Mouse (Mus musculus) CH12.LX (cell line): ENCODE measurements around the gene Specc1l. TPM values are rescaled to one million over a fixed set of nuclear protein-coding genes. Genes with fewer than 3 reads are reported as not detected.

ENCODE experiments used
- DNase-seq: peaks from one replicate; pipeline ENCODE4 v3.0.0-alpha.2; 2013; ENCODE audit errors: extremely low read depth
- H3K27ac ChIP-seq: 2 replicates; pipeline ENCODE4 v1.5.1; 2012; ENCODE audit warnings: low read depth, mild to moderate bottlenecking, control low read depth, moderate library complexity; ENCODE audit not compliant: insufficient read depth
- H3K27me3 ChIP-seq: replicated peaks from 2 replicates; pipeline ENCODE3; 2012; ENCODE audit warnings: inconsistent platforms
- H3K36me3 ChIP-seq, 2 experiments: replicated peaks in 1 of 2; 2 replicates each; pipeline versions ENCODE3 to v1.6.1; 2012; ENCODE audit warnings: inconsistent platforms in 1 of 2, low read length in 1 of 2, mild to moderate bottlenecking in 1 of 2, mixed read lengths in 1 of 2, moderate library complexity in 1 of 2; ENCODE audit not compliant: control insufficient read depth in 1 of 2, insufficient read depth in 1 of 2
- H3K4me1 ChIP-seq, 2 experiments: 2 replicates each; pipeline ENCODE4 v1.6.1; 2012; ENCODE audit warnings: inconsistent platforms in 1 of 2, moderate library complexity in 1 of 2; ENCODE audit not compliant: insufficient read depth in 2 of 2, control insufficient read depth in 1 of 2
- H3K4me2 ChIP-seq: 2 replicates; pipeline ENCODE4 v1.6.1; 2012; ENCODE audit warnings: low read depth, mild to moderate bottlenecking, control low read depth; ENCODE audit not compliant: poor library complexity, insufficient read depth, severe bottlenecking
- H3K4me3 ChIP-seq, 3 experiments: fragments of 150-350 bp in 1 of 3; sonication (generic) in 1 of 3; replicated peaks in 1 of 3; 2 replicates each; pipeline versions ENCODE3 to v1.5.1; 2011 to 2012; ENCODE audit warnings: low read depth in 2 of 3, low read length in 2 of 3, mild to moderate bottlenecking in 2 of 3, moderate library complexity in 2 of 3, control low read depth in 1 of 3, improper control_type of control experiment in 1 of 3, inconsistent platforms in 1 of 3, mixed read lengths in 1 of 3; ENCODE audit not compliant: poor library complexity in 1 of 3
- H3K79me2 ChIP-seq: replicated peaks from 2 replicates; pipeline ENCODE4 v1.6.1; 2012; ENCODE audit warnings: mild to moderate bottlenecking, moderate library complexity; ENCODE audit not compliant: control insufficient read depth, poor library complexity, insufficient read depth, severe bottlenecking; ENCODE audit errors: extremely low read depth
- H3K9ac ChIP-seq: 2 replicates; pipeline ENCODE4 v1.6.1; 2012; ENCODE audit warnings: low read depth, mild to moderate bottlenecking, control low read depth, moderate library complexity; ENCODE audit not compliant: insufficient read depth
- H3K9me3 ChIP-seq: replicated peaks from 2 replicates; pipeline ENCODE3; 2012; ENCODE audit warnings: low read length, inconsistent platforms, mixed read lengths
- BHLHE40 ChIP-seq: IDR thresholded peaks from 2 replicates; pipeline ENCODE4 v1.6.1; 2011; ENCODE audit warnings: mild to moderate bottlenecking, low read depth, low read length, improper control_type of control experiment
- CTCF ChIP-seq, 2 experiments: IDR thresholded peaks in 1 of 2; conservative IDR thresholded peaks in 1 of 2; 2 replicates each; pipeline ENCODE4 v1.5.1; 2011 to 2012; ENCODE audit warnings: low read depth in 2 of 2, low read length in 2 of 2, improper control_type of control experiment in 1 of 2, inconsistent platforms in 1 of 2, mild to moderate bottlenecking in 1 of 2, moderate library complexity in 1 of 2
- ELF1 ChIP-seq: IDR thresholded peaks from 2 replicates; pipeline ENCODE4 v1.6.1; 2014; ENCODE audit warnings: low read depth, mild to moderate bottlenecking, inconsistent platforms, low read length, improper control_type of control experiment
- EP300 ChIP-seq: IDR thresholded peaks from 2 replicates; pipeline ENCODE4 v1.6.1; 2011; ENCODE audit warnings: low read length, improper control_type of control experiment
- HCFC1 ChIP-seq: IDR thresholded peaks from 2 replicates; pipeline ENCODE4 v1.6.1; 2012; ENCODE audit warnings: low read depth, mild to moderate bottlenecking, inconsistent platforms, low read length, improper control_type of control experiment
- IRF4 ChIP-seq: IDR thresholded peaks from 2 replicates; pipeline ENCODE4 v1.6.1; 2014; ENCODE audit warnings: low read depth, mild to moderate bottlenecking, inconsistent platforms, low read length, improper control_type of control experiment
- MAFK ChIP-seq: IDR thresholded peaks from 2 replicates; pipeline ENCODE4 v1.6.1; 2011; ENCODE audit warnings: low read length, improper control_type of control experiment; ENCODE audit not compliant: insufficient replicate concordance
- MEF2A ChIP-seq: IDR thresholded peaks from 2 replicates; pipeline ENCODE4 v1.6.1; 2014; ENCODE audit warnings: low read depth, mild to moderate bottlenecking, inconsistent platforms, low read length, improper control_type of control experiment, borderline replicate concordance
- NELFE ChIP-seq: IDR thresholded peaks from 2 replicates; pipeline ENCODE4 v1.6.1; 2011; ENCODE audit warnings: low read depth, low read length, improper control_type of control experiment
- NRF1 ChIP-seq: IDR thresholded peaks from 2 replicates; pipeline ENCODE4 v1.6.1; 2014; ENCODE audit warnings: low read depth, mild to moderate bottlenecking, inconsistent platforms, low read length, improper control_type of control experiment, moderate library complexity
- PAX5 ChIP-seq: IDR thresholded peaks from 2 replicates; pipeline ENCODE4 v1.6.1; 2012; ENCODE audit warnings: low read length, inconsistent platforms, mixed read lengths
- POLR2AphosphoS2 ChIP-seq: IDR thresholded peaks from 2 replicates; pipeline ENCODE4 v1.6.1; 2011; ENCODE audit warnings: low read depth, low read length, improper control_type of control experiment
- RAD21 ChIP-seq: IDR thresholded peaks from 2 replicates; pipeline ENCODE4 v1.6.1; 2011; ENCODE audit warnings: low read depth, mild to moderate bottlenecking, low read length, improper control_type of control experiment, moderate library complexity
- RCOR1 ChIP-seq: conservative IDR thresholded peaks from 2 replicates; pipeline ENCODE4 v1.6.1; 2012; ENCODE audit warnings: low read depth, mild to moderate bottlenecking, inconsistent platforms, low read length, improper control_type of control experiment
- SMC3 ChIP-seq: IDR thresholded peaks from 2 replicates; pipeline ENCODE4 v1.6.1; 2011; ENCODE audit warnings: low read depth, low read length, improper control_type of control experiment
- USF2 ChIP-seq: conservative IDR thresholded peaks from 2 replicates; pipeline ENCODE4 v1.6.1; 2011; ENCODE audit warnings: low read depth, low read length, improper control_type of control experiment
- ZC3H11A ChIP-seq: IDR thresholded peaks from 2 replicates; pipeline ENCODE4 v1.6.1; 2012; ENCODE audit warnings: low read depth, mild to moderate bottlenecking, inconsistent platforms, low read length, improper control_type of control experiment
- dilution Hi-C: fragments of 300-500 bp; cut with MboI; formaldehyde crosslinking; loops from 2 replicates; pipeline ENCODE4 v1.14.3; 2020; ENCODE audit warnings: low sequenced_read_pairs; ENCODE audit not compliant: extremely low pct_unique_long_range_greater_than_20kb, extremely low pct_ligation_motif_present
- in situ Hi-C: fragments of 300-500 bp; cut with MboI; formaldehyde crosslinking; loops from 3 replicates; pipeline ENCODE4 v1.14.3; 2019; ENCODE audit warnings: low sequenced_read_pairs, low pct_ligation_motif_present, low pct_unique_long_range_greater_than_20kb, mixed read lengths
- polyA plus RNA-seq: library from polyadenylated mRNA; unstranded; fragments of >175 nt; gene quantifications from 2 replicates; pipeline ENCODE4 v1.2.1, GENCODE M21; 2012; ENCODE audit warnings: low read depth; ENCODE audit not compliant: insufficient read length
- total RNA-seq, 2 experiments: library from RNA; depleted of rRNA; stranded (reverse); fragments of 300-350 nt in 1 of 2; fragments of >200 nt in 1 of 2; gene quantifications; 2 replicates each; pipeline ENCODE4 v1.2.3; 2012 to 2014

Gene Specc1l
- total and polyA plus RNA-seq, 3 experiments = 18.6 to 25.1 (median 21.1) TPM

GRCm38 (mm10) chr10:75251011-75251410 lies 39.1 kb downstream of the Specc1l start:
- H3K27me3 ChIP-seq = no peaks in the 10 kb centered on the region
- H3K79me2 ChIP-seq = 0 out of 2 replicates have a peak, but pooled peaks cover 3% of the 10 kb centered on the region
- dilution Hi-C loops (no loop called here), in situ Hi-C loops (loop anchor here (5.0 kb wide), 1 partner anchor 69 kb away; no protein-coding TSS in a partner anchor)
- no peak overlapping the region for H3K27ac ChIP-seq
- no peaks in the 10 kb centered on the region for H3K9me3 ChIP-seq
- no peak overlapping the region for H3K4me3 ChIP-seq
- no peak overlapping the region for H3K9ac ChIP-seq
- peaks cover 32 to 69% of the 10 kb centered on the region in 2 experiments for H3K36me3 ChIP-seq
- peaks cover 0 to 8% of the 10 kb centered on the region in 2 experiments; a peak in 2 of 4 replicates for H3K4me1 ChIP-seq
- no peak overlapping the region for H3K4me2 ChIP-seq
- DNase-seq = peak; percentile 15
- TF ChIP-seq RAD21 (peak; percentile 74), ELF1 (no peak), ZC3H11A (peak; percentile 9; the same call in 1 of the 2 replicates), MEF2A (no peak), CTCF (conservative IDR thresholded peaks at IDR 0.05 in 1 of 2, IDR thresholded peaks at IDR 0.05 in 1 of 2; ENCODE audit: low read depth in 2 of 2, low read length in 2 of 2) (peak in 1 of 2 experiments; percentile 73; a peak in 2 of 4 replicates), EP300 (no peak), SMC3 (peak; percentile 73)

- Histone ChIP-seq H3K4me3 (no peak overlapping the region), H3K36me3 (peaks cover 24 to 65% of the 10 kb centered on the region in 2 experiments), H3K27ac (no peak overlapping the region), H3K4me1 (peaks cover 0 to 17% of the 10 kb centered on the region in 2 experiments; a peak in 2 of 4 replicates), H3K9me3 (no peaks in the 10 kb centered on the region), H3K79me2 (0 out of 2 replicates have a peak, but pooled peaks cover 3% of the 10 kb centered on the region), H3K9ac (no peak overlapping the region), H3K27me3 (no peaks in the 10 kb centered on the region), H3K4me2 (no peak overlapping the region)
- DNase-seq = no peak
- in situ Hi-C loops = loop anchor here (5.0 kb wide), 1 partner anchor 70 kb away; no protein-coding TSS in a partner anchor
- dilution Hi-C loops = no loop called here
- no peak for TF ChIP-seq RCOR1
- TF ChIP-seq CTCF (conservative IDR thresholded peaks at IDR 0.05 in 1 of 2, IDR thresholded peaks at IDR 0.05 in 1 of 2; ENCODE audit: low read depth in 2 of 2, low read length in 2 of 2) = peak in 1 of 2 experiments; percentile 16; a peak in 1 of 4 replicates
- no peak; the same call in none of the 2 replicates for TF ChIP-seq RAD21
These were observed 40.6 kb downstream of the Specc1l start for GRCm38 (mm10) chr10:75252301-75253022.

GRCm38 (mm10) chr10:75255091-75255490 lies 43.2 kb downstream of the Specc1l start:
- DNase-seq = peak; percentile 62
- peaks cover 16 to 56% of the 10 kb centered on the region in 2 experiments for H3K36me3 ChIP-seq

More at GRCm38 (mm10) chr10:75255091-75255490, 43.2 kb downstream of the Specc1l start:
- in situ Hi-C loops = no loop called here
- TF ChIP-seq HCFC1 = no peak
- no peak for TF ChIP-seq NRF1
- TF ChIP-seq USF2 = no peak
- no peak for TF ChIP-seq NELFE
- TF ChIP-seq IRF4 = 0 out of 2 replicates have a peak, but pooled peaks have one; percentile 45
- no peak for TF ChIP-seq POLR2AphosphoS2
- TF ChIP-seq BHLHE40 = no peak
- TF ChIP-seq ZC3H11A = peak; percentile 36; the same call in 1 of the 2 replicates
- no peak for TF ChIP-seq PAX5
- TF ChIP-seq CTCF (conservative IDR thresholded peaks at IDR 0.05 in 1 of 2, IDR thresholded peaks at IDR 0.05 in 1 of 2; ENCODE audit: low read depth in 2 of 2, low read length in 2 of 2) = peak in 1 of 2 experiments; percentile 78; a peak in 3 of 4 replicates
- TF ChIP-seq ELF1 = 0 out of 2 replicates have a peak, but pooled peaks have one; percentile 24
- TF ChIP-seq RAD21 = peak; percentile 74
- TF ChIP-seq MAFK = no peak
- peak; percentile 82 for TF ChIP-seq SMC3
- no peak for TF ChIP-seq EP300
- TF ChIP-seq, all 38 proteins: peak for 6
- no peak overlapping the region for H3K9ac ChIP-seq
- H3K9me3 ChIP-seq = no peaks in the 10 kb centered on the region
- peaks cover 0 to 39% of the 10 kb centered on the region in 2 experiments; a peak in 2 of 4 replicates for H3K4me1 ChIP-seq
- H3K27me3 ChIP-seq = no peaks in the 10 kb centered on the region
- H3K4me3 ChIP-seq = no peak overlapping the region
- no peak overlapping the region; the same call in 1 of the 2 replicates for H3K4me2 ChIP-seq
- no peak overlapping the region for H3K27ac ChIP-seq
- H3K79me2 ChIP-seq = no peaks in the 10 kb centered on the region
- dilution Hi-C loops = no loop called here
